ENCODE assay signal across 10 mouse cellular contexts in the genomic region with DNA sequence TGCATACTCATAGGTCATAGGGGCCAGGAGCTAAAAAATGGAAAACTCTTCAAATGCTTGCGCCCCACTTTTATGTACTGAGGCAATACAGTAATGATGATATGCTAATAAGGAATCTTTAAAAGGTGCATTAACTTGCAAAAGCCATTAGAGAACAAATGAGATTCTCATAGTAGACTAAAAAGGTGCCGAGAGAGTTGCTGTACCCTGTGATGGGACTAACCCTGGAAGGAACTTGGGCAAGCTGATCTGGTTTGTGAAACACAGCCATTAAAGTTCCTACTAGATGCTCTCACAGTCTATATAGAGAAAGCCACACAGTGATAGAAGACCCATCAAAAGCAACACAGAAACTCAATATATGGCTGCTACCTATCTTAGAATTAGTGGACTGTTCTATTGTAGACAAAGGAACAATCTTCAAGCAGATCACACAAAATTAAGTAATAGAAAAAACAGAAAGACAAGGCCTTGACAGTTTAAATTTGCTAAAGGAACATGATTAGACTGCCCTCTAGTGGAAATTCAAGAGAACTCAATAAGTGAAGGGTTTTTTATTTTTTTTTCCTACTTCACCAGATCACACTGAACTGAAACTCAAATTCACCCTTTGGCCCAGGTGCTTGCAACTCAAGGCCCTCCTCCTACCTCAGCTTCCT. TPM values are rescaled to one million over a fixed set of nuclear protein-coding genes. Genes with fewer than 3 reads are reported as not detected.
A peak's percentile ranks its signal among the peaks of the same experiment; 100 is the strongest.
DNase-seq lines count a peak whose midpoint lies in the region; ATAC-seq and TF ChIP-seq lines count a peak whose summit lies in the region.
"Had no signal": no experiment of that assay in that cellular context is flagged by ENCODE, and none has a peak within 500 bp of the region (broad histone marks: within the 10 kb centered on the region; RNA-seq: fewer than 3 reads in every experiment).

No protein-coding gene starts in this region.

- TF ChIP-seq CTCF in hindbrain, postnatal 0 days (IDR thresholded peaks at IDR 0.05; ENCODE audit: low read depth) = peak; percentile 77

- no peak overlapping the region for H3K4me3 ChIP-seq in forebrain, embryonic 12.5 days (replicated peaks)
- H3K4me3 ChIP-seq in forebrain, embryonic 11.5 days (ENCODE audit: low read depth, low read length) = no peak overlapping the region
- no peak overlapping the region for H3K4me3 ChIP-seq in hindbrain, postnatal 0 days (ENCODE audit: low read length)
- H3K4me3 ChIP-seq: embryonic facial prominence, embryonic 13.5 days had no signal

- H3K9ac ChIP-seq in forebrain, embryonic 12.5 days = no peak overlapping the region
- no peak overlapping the region for H3K9ac ChIP-seq in forebrain, embryonic 11.5 days (ENCODE audit: low read length)
- H3K9ac ChIP-seq in hindbrain, postnatal 0 days (replicated peaks; ENCODE audit: low read length) = no peak overlapping the region
- H3K9ac ChIP-seq: embryonic facial prominence, embryonic 13.5 days had no signal

- no peak for DNase-seq in forebrain, embryonic 11.5 days (ENCODE audit: low spot score)
- DNase-seq in 3T3-L1 (ENCODE audit: low read depth, low spot score) (peak; percentile 58), adipocyte (ENCODE audit: low spot score) (peak; percentile 57)
- DNase-seq in hindbrain, postnatal 0 days (ENCODE audit: low spot score) = peak; percentile 82
- no peak for DNase-seq in left cerebral cortex, postnatal 36 days (ENCODE audit: low spot score in 2 of 2)
- DNase-seq in right cerebral cortex, postnatal 4 days = no peak
- no peak for DNase-seq in layer of hippocampus, adult 18-20 months (ENCODE audit: low spot score in 2 of 2)
- DNase-seq: kidney, adult 11 months had no signal

- H3K36me3 ChIP-seq in forebrain, embryonic 12.5 days (replicated peaks) = no peaks in the 10 kb centered on the region
- H3K36me3 ChIP-seq in forebrain, embryonic 11.5 days (ENCODE audit: control insufficient read depth, insufficient read depth, low read length) = no peaks in the 10 kb centered on the region; the same call in 1 of the 2 replicates
- H3K36me3 ChIP-seq in hindbrain, postnatal 0 days (ENCODE audit: insufficient read depth, low read length) = no peaks in the 10 kb centered on the region; the same call in 1 of the 2 replicates

- H3K4me2 ChIP-seq in forebrain, embryonic 12.5 days = no peak overlapping the region
- H3K4me2 ChIP-seq in forebrain, embryonic 11.5 days (ENCODE audit: low read depth, low read length, severe bottlenecking) = no peak overlapping the region
- H3K4me2 ChIP-seq in hindbrain, postnatal 0 days (ENCODE audit: low read depth, low read length) = no peak overlapping the region
- H3K4me2 ChIP-seq: embryonic facial prominence, embryonic 13.5 days had no signal

- no peaks in the 10 kb centered on the region for H3K27me3 ChIP-seq in forebrain, embryonic 12.5 days
- no peaks in the 10 kb centered on the region for H3K27me3 ChIP-seq in forebrain, embryonic 11.5 days (ENCODE audit: control insufficient read depth, insufficient read depth, low read length)
- H3K27me3 ChIP-seq in hindbrain, postnatal 0 days (ENCODE audit: insufficient read depth, low read length) = no peaks in the 10 kb centered on the region
- H3K27me3 ChIP-seq: embryonic facial prominence, embryonic 13.5 days had no signal

- WGBS in forebrain, embryonic 12.5 days = 42% methylated on average over 2 of the region's 2 CpGs
- 66% methylated on average over 2 of the region's 2 CpGs for WGBS in forebrain, embryonic 11.5 days
- 61% methylated on average over 2 of the region's 2 CpGs for WGBS in hindbrain, postnatal 0 days

- peaks cover 8% of the 10 kb centered on the region for H3K4me1 ChIP-seq in forebrain, embryonic 12.5 days
- peaks cover 2% of the 10 kb centered on the region; the same call in 1 of the 2 replicates for H3K4me1 ChIP-seq in forebrain, embryonic 11.5 days (replicated peaks; ENCODE audit: control insufficient read depth, insufficient read depth, low read length)
- H3K4me1 ChIP-seq in hindbrain, postnatal 0 days (ENCODE audit: insufficient read depth, low read length) = no peaks in the 10 kb centered on the region

- no peaks in the 10 kb centered on the region for H3K9me3 ChIP-seq in forebrain, embryonic 12.5 days
- no peaks in the 10 kb centered on the region for H3K9me3 ChIP-seq in forebrain, embryonic 11.5 days (ENCODE audit: control insufficient read depth, low read length)
- H3K9me3 ChIP-seq in hindbrain, postnatal 0 days (ENCODE audit: low read length) = no peaks in the 10 kb centered on the region
- H3K9me3 ChIP-seq: embryonic facial prominence, embryonic 13.5 days had no signal

- intact Hi-C loops in left cerebral cortex, postnatal 36 days (cut with DNase I) = loop anchor here (10.0 kb wide), 2 partner anchors 1113 to 1183 kb away; no protein-coding TSS in a partner anchor

- peak overlapping the region; percentile 56 for H3K27ac ChIP-seq in forebrain, embryonic 12.5 days
- H3K27ac ChIP-seq in forebrain, embryonic 11.5 days (ENCODE audit: low read depth, low read length) = no peak overlapping the region
- no peak overlapping the region for H3K27ac ChIP-seq in hindbrain, postnatal 0 days
- H3K27ac ChIP-seq: embryonic facial prominence, embryonic 13.5 days had no signal

- no peak for ATAC-seq in forebrain, embryonic 12.5 days (ENCODE audit: low FRiP score)
- no peak; the same call in 1 of the 2 replicates for ATAC-seq in forebrain, embryonic 11.5 days (replicated peaks; ENCODE audit: low FRiP score)
- ATAC-seq in hindbrain, postnatal 0 days = no peak

RNA-seq across cellular contexts. Expression of gene Dtnbp1, which starts 24.3 kb away (rescaled TPM):
- polyA plus RNA-seq in forebrain, embryonic 12.5 days (2016; fragmentation: Nextera tagmentation; extraction: Ambion mirVana) = 86.7 and 87.1 TPM in 2 replicates
- polyA plus RNA-seq in forebrain, embryonic 11.5 days (2014; fragmentation: Nextera tagmentation; extraction: Ambion mirVana) = 73.3 and 87.6 TPM in 2 replicates
- total RNA-seq in hindbrain, postnatal 0 days (2014; rRNA removed) = 90.7 and 97.6 TPM in 2 replicates
- 114 and 127 TPM in 2 replicates for polyA plus RNA-seq in hindbrain, postnatal 0 days (2015; fragmentation: Nextera tagmentation; extraction: Ambion mirVana)
- 10 to 100 TPM; 91.0 to 94.3 TPM for total RNA-seq in left cerebral cortex, postnatal 36 days (2021)
- total RNA-seq in layer of hippocampus, adult 18-20 months (2021) = 10 to 100 TPM; 75.1 to 83.5 TPM

Comparison
In these comparisons a context has a peak if more than half of its experiments do, and no peak if none do; other contexts are left out.
1. DNase-seq: peak in 3T3-L1 (single experiment), adipocyte (single experiment) and hindbrain, postnatal 0 days (single experiment); none in forebrain, embryonic 11.5 days (single experiment), left cerebral cortex, postnatal 36 days (0 of 2), right cerebral cortex, postnatal 4 days (single experiment) and layer of hippocampus, adult 18-20 months (0 of 2).